Mouse (Mus musculus) thymus, adult 2 months (tissue): ENCODE data around the gene Rbm20.

Experiments
- CTCF ChIP-seq: fragments of 200-500 bp; IDR thresholded peaks from 2 replicates; pipeline ENCODE4 v1.5.1; 2012; ENCODE audit warnings: mild to moderate bottlenecking, control low read depth, low read length, moderate library complexity, borderline replicate concordance; ENCODE audit not compliant: control insufficient read depth, poor library complexity, insufficient read depth; ENCODE audit errors: extremely low read depth
- POLR2A ChIP-seq: fragments of 200-500 bp; IDR thresholded peaks from 2 replicates; pipeline ENCODE4 v1.6.1; 2012; ENCODE audit warnings: mild to moderate bottlenecking, low read length, control low read depth, moderate library complexity; ENCODE audit not compliant: control insufficient read depth, poor library complexity, insufficient read depth; ENCODE audit errors: extremely low read depth

DNA sequence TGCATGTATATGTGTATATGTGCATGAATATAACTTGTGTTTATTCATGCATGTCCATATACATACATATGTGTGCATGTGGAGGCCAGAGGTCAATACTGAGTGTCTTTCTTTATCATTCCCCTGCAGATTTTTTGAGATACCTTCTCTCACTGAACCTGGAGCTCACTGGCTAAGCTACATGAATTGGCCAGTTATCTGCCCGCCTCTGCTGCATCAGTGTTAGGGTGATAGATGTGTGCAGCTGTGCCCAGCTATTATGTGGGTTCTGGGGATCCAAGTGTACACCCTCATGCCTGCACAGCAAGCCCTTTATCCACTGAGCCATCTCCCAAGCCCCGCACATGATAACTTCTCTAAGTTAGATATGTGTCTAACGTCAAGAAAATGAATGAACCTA is 210.7 kb downstream of the Rbm20 start:
- no peak for TF ChIP-seq POLR2A
- TF ChIP-seq CTCF: no peak
